Mouse (Mus musculus): ENCODE measurements around the gene Zfp598.

DNA sequence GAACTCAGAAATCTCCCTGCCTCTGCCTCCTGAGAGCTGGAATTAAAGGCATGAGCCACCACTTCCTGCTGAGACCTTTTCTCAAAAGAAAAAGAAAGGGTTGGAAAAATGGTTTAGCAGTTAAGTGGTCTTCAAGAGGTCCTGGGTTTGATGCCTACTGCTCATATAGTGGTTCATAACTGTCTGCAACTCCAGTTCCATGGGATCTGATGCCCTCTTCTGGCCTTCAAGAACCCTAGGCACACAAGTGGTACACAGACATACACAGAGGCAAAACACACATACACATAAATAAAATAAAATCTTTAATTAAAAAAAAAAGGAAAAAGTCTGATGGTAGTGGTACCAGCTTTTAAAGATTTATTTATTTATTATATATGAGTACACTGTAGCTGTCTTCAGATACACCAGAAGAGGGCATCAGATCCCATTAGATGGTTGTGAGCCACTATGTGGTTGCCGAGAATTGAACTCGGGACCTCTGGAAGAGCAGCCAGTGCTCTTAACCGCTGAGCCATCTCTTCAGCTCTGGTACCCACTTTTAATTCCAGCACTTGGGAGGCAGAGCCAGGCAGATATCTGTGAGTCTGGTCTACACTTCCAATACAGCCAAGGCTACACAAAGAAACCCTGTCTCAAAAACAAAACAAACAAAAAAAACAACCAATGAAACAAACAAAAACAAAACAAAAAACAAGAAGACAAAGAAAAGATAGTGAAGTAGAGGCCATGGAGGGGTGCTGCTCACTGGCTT, 56.3 kb downstream of the Zfp598 start:
- TF ChIP-seq GATA1 (IDR thresholded peaks at IDR 0.05; ENCODE audit: borderline replicate concordance, low read length): no peak
- no peak for TF ChIP-seq FLI1 (IDR thresholded peaks at IDR 0.05; ENCODE audit: low read length)
